Mouse (Mus musculus) T-helper 1 cell (primary cell): Measurements from ENCODE around the gene Vav2.

Source experiments
- in situ Hi-C: fragments of 300-600 bp; cut with MboI, MseI; formaldehyde crosslinking; loops from one replicate; pipeline ENCODE4 v1.15.1; 2025; ENCODE audit warnings: high pct_unique_total_duplicates

Vav2 gene

DNA sequence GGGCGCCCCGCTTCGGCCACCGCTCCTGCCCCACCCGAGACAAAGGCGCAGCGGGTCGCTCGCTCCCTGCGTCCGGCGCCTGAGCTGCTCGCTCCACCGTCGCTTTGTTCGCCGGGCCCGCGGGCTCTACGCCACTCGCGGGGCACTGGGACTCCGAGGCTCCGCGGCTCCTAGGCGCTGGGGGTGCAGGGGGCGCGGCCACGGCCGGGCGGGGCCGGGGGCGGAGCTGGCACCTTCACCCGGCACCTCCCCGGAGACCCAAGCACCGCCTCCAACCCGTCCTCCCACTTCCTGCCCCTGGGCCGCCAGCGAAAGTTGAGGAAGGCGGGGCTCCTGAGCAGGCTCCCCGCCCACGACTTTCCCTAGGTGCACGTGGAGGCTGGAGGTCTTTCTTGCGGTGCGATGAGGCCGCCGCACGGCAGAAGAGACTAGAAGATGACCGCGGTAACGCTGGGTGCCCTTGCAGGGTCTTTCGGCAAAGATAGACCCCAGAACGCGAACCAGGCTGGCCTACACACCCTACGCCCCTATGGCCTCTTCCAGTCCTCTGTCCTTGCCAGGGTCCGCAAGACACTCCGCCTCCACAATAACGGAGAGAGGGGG, at the start of gene Vav2:
TSS of gene Vav2 (minus strand) at position 179 of the 603 bp plus-strand sequence.
- in situ Hi-C loops: loop anchor here (5.0 kb wide), 1 partner anchor 145 kb away; no protein-coding TSS in a partner anchor

DNA sequence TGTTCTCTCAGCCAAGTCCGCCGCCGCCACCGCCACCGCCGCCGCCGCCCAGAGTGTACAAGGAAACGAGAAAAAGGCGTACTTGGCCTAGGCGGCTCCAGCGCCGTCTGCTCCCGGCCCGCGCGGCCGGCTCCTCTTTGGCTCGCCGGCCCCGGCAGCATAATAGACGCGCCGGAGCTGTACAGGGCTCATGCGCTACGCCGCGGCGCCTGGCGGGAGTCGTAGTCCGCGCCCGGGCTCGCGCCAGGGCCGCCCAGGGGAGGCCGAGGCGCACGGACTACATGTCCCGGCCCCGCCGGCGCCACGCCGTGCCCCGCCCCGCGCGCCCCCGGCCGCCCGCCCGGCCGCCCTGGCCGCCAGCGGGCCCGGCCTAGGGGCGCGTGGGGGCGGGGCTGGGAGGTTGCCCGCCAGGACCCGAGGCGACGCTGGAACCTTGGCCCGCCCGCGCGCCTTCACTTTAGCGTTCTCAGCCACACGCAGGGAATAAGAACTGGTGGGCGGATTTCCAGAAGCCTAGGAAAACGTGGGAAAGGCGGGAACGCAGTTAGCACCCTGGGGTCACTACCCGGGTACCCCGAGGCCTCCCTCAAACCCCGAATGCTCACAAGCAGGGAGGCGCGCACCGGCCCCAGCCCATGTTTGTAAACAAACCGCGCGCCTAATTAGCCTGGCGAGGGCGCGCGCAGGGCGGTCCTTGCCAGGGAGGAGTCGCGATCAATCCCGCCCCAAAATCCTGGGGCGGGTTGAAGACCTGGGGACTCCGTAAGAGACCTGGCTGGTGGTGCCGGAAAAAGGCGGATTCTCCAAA, 48.9 kb upstream of the Vav2 start:
- in situ Hi-C loops: no loop called here

GRCm38 (mm10) chr2:27474621-27475484, 48.0 kb upstream of the Vav2 start:
- in situ Hi-C loops: loop anchor here (5.0 kb wide), 1 partner anchor 38 kb away; no protein-coding TSS in a partner anchor

DNA sequence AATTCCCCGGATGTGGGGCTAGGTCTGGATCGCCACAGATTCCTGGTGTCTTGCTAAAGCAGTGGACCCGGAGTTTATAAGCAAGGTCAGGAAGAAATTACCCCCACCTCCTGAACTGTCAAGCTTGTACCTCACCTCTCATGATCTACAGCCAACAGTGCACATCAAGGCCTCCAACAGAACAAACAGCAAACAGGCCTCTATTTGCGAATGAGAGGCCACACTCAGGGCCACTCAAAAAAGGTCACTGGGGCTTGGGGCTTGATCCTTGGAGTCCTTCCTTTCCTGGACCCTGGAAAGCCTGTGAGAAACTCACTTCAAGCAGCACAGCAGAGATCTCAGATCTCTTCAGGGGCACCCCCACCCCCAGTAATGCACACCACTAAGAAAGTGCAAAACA, 47.1 kb upstream of the Vav2 start:
- in situ Hi-C loops: loop anchor here (5.0 kb wide), 1 partner anchor 37 kb away; no protein-coding TSS in a partner anchor

GRCm38 (mm10) chr2:27473061-27473765, 46.4 kb upstream of the Vav2 start:
- in situ Hi-C loops: loop anchor here (5.0 kb wide), 1 partner anchor 36 kb away; no protein-coding TSS in a partner anchor

GRCm38 (mm10) chr2:27471170-27471584, 44.3 kb upstream of the Vav2 start:
- in situ Hi-C loops: loop anchor here (5.0 kb wide), 1 partner anchor 34 kb away; no protein-coding TSS in a partner anchor

- in situ Hi-C loops: loop anchor here (5.0 kb wide), 1 partner anchor 33 kb away; no protein-coding TSS in a partner anchor
Observed at GRCm38 (mm10) chr2:27470535-27470934, 43.7 kb upstream of the Vav2 start.

GRCm38 (mm10) chr2:27469991-27470355, 43.1 kb upstream of the Vav2 start:
- in situ Hi-C loops: loop anchor here (5.0 kb wide), 1 partner anchor 33 kb away; no protein-coding TSS in a partner anchor

GRCm38 (mm10) chr2:27469292-27469990, 42.6 kb upstream of the Vav2 start:
- in situ Hi-C loops: no loop called here

GRCm38 (mm10) chr2:27462901-27463300, 36.1 kb upstream of the Vav2 start:
- in situ Hi-C loops: no loop called here

GRCm38 (mm10) chr2:27461881-27462660, 35.2 kb upstream of the Vav2 start:
- in situ Hi-C loops: no loop called here

DNA sequence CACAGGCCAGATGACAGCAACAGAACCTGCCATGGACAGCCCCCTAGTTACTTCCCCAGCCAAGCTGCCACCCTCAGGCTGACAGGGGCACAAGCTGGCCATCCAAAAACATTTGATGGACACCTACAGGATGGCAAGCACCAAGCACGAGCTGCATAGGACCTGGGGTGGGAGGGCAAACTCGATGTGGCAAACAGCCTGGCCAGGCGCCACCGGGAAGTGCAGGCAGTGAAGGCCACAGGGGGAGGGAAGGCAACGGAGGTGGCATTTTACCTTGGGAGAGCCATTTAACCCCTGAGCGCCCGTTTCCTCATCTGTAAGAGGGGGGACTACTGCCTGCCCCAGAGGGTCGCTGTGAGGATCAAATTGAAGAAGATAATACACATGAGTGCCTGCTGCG, 33.8 kb upstream of the Vav2 start:
- in situ Hi-C loops: no loop called here

- in situ Hi-C loops: no loop called here
Observed at GRCm38 (mm10) chr2:27460163-27460562, 33.3 kb upstream of the Vav2 start.

- in situ Hi-C loops: no loop called here
Observed at GRCm38 (mm10) chr2:27459735-27460134, 32.9 kb upstream of the Vav2 start.

- in situ Hi-C loops: no loop called here
Observed at GRCm38 (mm10) chr2:27450226-27450625, 23.4 kb upstream of the Vav2 start.

DNA sequence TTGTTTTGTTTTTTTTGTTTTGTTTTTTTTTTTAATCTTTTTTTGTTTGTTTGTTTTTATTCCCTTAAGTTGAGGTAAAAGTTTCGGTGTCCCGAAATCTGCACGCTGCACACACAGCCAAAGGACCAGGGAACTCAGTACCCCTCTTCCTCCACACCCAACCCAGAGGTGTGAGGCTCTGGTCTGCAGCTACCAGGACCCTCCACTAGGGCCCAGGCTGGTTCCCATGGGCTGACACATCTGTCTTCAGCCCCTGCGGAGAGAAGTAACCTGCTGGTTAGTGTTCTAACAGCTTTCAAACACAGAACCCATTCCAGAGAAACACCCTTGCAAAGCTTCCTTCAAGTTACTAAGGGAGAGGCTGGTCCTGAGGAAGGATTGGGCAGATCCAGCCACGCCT, 20.9 kb upstream of the Vav2 start:
- in situ Hi-C loops: no loop called here

DNA sequence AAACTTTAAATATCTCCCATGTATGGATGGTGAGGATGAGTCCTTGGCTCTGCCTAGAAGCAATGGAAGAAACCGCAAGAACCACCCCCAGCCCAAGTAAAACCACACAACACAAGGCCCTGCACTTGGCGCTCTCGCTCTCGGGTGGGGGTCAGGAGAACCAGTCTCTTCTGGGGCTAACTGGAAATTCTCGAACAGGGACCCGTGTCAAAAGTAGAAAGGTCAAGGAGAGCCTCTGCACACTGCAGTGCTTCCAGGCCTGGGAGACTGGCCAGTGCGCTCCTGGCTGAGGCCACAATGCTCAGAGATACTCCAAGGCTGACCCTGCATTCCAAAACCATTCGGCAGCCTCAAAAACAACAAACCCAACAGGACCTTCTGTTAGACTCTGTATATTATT, 20.0 kb upstream of the Vav2 start:
- in situ Hi-C loops: no loop called here

DNA sequence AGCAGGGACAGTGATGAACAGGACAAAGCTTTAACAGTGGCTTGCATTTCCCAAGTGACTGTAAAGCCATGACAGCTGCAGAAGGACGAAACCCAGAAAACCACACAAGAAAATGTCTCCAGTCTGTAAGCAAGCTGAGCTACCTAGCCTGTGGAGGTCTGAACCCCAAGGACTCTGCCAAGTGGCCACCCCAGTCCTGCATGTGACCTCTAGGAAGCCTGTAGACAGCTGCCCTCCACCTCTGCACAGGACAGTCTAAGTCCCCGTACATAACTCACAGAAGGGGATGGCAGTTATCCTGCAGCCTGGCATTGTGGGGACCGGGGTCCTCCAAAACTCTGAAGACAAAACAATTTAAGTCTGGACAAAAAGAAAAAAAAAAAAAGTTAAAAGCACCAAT, 19.1 kb upstream of the Vav2 start:
- in situ Hi-C loops: no loop called here

DNA sequence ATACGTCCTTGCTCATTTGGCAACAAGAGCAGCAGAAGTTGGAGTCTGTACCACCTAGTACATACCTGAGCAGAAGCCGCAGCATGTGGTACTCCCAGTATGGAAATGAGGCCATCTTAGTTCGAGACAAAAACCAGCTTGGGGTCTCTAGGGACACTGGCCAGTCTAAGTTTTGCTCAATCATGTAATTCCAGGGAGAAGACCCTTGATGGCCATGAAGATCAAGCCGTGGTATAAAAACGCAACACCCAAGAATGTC, 16.5 kb upstream of the Vav2 start:
- in situ Hi-C loops: no loop called here
